Mouse (Mus musculus) lung, postnatal 10 days (tissue): ENCODE measurements around the gene Nkx1-2.

Experiments used
- DNase-seq: peaks from one replicate; pipeline ENCODE4 v3.0.0; 2021

Nkx1-2 gene

GRCm38 (mm10) chr7:132599071-132599975 lies at the start of gene Nkx1-2:
Gene Nkx1-2, minus strand, starts transcription at chr7:132599637.
- peak; percentile 29 for DNase-seq

DNA sequence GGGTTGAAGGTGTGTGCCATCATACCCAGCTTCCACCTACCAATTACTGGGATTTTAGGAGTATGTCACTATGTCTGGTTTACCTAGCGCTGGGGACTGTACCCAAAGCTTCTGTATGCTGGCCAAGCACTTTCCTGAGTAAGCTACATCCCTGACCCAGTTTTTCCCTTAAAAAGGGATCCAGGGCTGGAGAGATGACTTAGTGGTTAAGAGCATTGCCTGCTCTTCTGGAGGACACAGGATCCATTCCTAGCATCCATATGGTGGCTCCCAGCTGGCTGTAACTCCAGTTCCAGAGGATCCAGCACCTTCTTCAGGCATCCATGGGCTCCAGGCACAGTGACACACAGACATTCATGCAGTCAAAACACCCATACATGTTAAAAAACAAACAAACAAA lies 47.1 kb upstream of the Nkx1-2 start:
- DNase-seq: no peak

GRCm38 (mm10) chr7:132644605-132645279 lies 45.3 kb upstream of the Nkx1-2 start:
- DNase-seq: no peak

- DNase-seq: no peak
Observed at GRCm38 (mm10) chr7:132641606-132642005, 42.2 kb upstream of the Nkx1-2 start.

DNA sequence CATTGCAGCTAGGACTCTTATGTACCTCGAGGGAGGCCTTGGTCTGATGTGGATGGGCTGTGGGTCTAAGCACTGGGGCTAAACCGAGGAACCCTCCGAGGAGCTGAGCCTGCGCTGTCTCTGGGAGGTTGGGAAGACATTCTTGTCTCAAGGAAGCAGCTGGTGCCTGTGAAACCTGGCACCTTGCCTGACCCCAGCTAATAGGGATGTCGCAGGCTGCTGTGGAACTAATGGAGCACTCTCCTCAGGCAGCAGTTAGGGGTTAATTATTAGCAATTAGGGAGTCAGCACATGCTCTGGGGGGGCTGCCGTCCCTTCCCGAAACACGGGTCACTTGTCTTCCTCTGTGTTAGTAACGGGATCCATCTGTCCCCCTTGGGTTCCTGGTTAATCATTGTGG lies 41.5 kb upstream of the Nkx1-2 start:
- peak; percentile 69 for DNase-seq

GRCm38 (mm10) chr7:132638446-132639087 lies 39.1 kb upstream of the Nkx1-2 start:
- DNase-seq: peak; percentile 71

DNA sequence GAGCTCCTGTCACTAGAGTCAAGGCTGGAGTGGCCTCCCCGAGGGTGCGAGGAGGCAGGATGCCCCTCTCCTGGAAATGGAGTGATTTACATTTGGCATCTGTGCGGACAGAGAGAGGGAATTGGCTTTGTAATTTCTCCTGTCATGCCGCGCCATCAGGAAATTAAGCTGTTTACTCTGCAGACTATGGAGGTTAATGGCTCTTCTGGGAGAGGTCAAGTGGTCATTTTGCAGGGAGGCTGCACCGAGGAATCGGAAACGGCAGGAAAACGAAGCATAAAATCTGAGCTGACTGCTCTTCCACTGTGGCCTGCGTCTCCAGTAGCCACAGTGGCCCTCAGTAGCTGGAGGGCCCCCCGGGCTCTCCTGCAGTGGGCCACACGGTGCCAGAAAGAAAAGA lies 37.9 kb upstream of the Nkx1-2 start:
- DNase-seq: peak; percentile 64

DNA sequence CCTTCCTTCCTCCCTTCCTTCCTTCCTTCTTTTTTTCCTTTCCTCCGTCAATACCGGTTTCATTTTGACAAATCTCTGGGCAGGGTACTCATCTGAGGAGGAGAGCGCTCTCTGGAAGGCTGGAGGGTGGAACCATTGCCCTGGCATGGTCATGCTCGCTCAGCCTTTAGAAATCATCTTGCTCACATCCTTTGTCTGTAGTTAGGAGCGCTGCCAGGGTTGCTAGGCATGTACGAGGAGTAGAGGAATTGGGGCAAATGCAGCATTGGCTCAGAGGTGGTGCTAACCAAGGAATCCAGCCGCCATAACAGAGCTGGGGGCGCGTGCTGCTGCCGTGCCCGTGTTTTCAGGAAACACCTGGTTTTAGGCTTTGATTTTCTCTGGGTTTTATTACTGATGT lies 31.9 kb upstream of the Nkx1-2 start:
- no peak for DNase-seq

- DNase-seq: peak; percentile 16
Observed at GRCm38 (mm10) chr7:132627448-132627847, 28.0 kb upstream of the Nkx1-2 start.

GRCm38 (mm10) chr7:132626174-132626573 lies 26.7 kb upstream of the Nkx1-2 start:
- no peak for DNase-seq

GRCm38 (mm10) chr7:132624161-132624560 lies 24.7 kb upstream of the Nkx1-2 start:
- no peak for DNase-seq

DNA sequence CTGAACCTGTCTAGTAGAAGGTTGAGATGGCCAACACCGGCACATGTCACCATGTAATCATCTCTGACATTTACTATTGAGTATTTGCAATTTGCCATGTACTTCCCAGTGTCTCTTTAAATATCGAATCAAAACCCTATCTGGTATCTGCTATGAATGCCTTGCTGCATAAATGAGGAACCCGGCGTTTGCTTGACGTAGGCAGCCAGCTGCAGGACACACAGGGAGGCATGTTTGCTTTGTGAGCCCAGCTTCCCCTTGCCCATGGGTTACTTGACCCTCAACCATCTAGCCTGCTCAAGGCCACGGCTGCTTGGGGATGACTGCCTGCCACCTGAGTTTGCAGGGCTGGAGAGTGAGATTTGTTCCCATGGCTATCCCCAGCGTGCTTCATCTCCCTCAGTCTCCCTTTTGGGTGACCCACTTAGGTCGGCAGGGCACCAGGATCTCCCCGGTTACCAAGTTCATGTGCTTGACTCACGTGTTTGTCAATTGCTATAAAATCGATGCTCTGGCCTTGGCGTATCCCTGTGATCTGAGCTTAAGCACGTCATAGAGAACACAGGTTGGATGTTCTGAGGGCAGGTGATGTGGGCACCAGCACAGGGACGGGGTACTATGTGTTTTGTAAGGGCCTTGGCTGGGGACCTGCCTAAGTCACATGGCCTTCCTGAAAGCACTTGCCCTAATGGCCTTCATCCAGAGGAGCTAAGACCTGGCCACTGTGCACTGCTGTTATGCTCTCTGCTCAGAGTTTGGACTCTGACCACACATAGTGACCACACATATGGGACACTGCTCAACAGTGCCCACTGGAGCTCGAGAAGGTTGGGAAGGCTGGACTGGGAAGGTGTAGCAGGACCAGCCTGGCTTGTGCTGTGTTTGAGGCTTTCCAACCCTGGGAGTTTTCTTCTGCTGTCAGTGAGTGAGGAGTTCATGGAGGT lies 20.8 kb upstream of the Nkx1-2 start:
- DNase-seq: no peak

- DNase-seq: no peak
Observed at GRCm38 (mm10) chr7:132619549-132619948, 20.1 kb upstream of the Nkx1-2 start.

- no peak for DNase-seq
Observed at GRCm38 (mm10) chr7:132617021-132617564, 17.7 kb upstream of the Nkx1-2 start.

GRCm38 (mm10) chr7:132616391-132616790 lies 17.0 kb upstream of the Nkx1-2 start:
- no peak for DNase-seq

DNA sequence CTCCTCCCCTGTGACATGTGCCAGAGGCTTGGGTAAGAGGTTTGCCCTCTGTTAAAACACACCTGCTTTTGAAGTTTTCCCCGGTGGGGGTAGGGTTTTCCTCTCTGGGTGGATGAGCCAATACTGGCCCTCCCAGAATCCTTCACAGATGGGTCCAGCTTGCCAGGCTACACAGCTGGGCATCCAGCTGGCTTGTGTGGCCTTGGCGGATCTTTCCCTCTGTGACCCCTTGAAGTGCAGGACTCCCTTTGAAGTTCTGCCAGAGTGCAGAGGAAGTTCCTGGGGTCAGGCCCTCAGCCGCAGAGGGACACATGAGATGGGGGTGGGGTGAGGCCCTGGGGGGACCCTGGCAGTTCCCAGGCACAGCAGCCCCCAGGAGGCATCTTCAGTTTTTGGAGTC lies 15.9 kb upstream of the Nkx1-2 start:
- peak; percentile 62 for DNase-seq

DNA sequence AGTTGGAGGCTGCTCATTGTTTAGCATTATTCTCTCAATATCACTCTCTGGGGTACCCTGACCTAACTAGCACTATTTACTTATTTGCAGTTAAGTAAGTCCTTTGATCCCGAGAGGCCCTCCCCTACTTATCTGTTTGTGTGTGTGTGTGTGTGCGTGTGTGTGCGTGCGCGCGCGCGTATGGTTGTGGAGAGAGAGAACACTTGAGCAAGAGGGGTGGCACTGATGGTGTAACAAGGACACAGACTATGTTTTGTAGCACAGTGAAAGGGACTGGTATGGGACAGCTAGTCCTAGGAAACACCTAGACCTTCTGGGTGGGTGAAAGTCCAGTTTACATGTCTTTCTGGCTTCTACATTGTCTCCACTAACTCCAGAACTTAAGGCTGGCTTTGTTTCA lies 12.1 kb upstream of the Nkx1-2 start:
- no peak for DNase-seq

GRCm38 (mm10) chr7:132610468-132611318 lies 11.3 kb upstream of the Nkx1-2 start, which contains the start of gene Lhpp:
Gene Lhpp, plus strand, starts transcription at chr7:132610638.
- DNase-seq: peak; percentile 91

DNA sequence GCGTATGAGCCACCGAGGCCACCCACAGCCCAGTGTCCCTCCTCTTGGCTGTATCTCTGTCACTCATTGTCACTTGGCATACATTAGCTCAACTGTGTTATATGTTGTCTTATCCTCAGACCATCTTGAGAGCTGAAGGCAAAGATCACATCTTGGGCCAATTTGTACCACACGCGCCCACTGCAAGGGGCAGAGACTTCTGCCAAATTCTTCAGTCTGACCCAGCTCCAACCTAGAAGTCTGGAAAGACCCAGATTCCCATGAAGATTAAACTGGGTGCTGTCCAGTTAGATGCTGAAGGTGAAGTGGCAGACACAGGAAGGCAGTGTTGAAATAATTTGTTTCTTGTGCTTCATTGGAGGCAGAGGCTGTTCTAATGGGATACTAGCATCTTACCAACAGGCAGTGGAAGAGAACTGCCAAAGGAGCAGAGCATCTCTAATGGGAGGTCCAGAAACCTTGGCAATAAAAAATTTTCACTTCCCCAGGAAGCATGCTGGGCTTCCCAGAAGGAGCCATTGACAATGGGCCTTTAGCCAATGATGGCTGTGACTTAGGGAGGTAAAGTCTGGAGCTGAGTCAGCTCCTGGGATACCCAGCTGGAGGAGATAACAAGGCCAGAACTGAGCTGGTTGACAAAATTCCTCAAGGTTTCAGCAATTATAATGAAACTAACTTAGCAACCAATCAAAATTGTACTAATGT lies 9.0 kb upstream of the Nkx1-2 start:
- DNase-seq: no peak

GRCm38 (mm10) chr7:132605689-132606088 lies 6.3 kb upstream of the Nkx1-2 start:
- DNase-seq: no peak
